Mouse (Mus musculus) embryo, embryonic 11.5 days (tissue): Measurements from ENCODE around the gene Clic3.

Experiments used
- DNase-seq: peaks from one replicate; pipeline ENCODE4 v3.0.0-alpha.2; 2012; ENCODE audit warnings: low read depth, low spot score

Clic3 gene

GRCm38 (mm10) chr2:25480541-25480940 lies 23.9 kb downstream of the Clic3 start:
- no peak for DNase-seq

- DNase-seq = no peak
Measured at GRCm38 (mm10) chr2:25482969-25483368, 26.3 kb downstream of the Clic3 start.

- DNase-seq = no peak
Measured at GRCm38 (mm10) chr2:25484901-25485647, 28.4 kb downstream of the Clic3 start.

GRCm38 (mm10) chr2:25487965-25488670 lies 31.5 kb downstream of the Clic3 start:
- DNase-seq = no peak

GRCm38 (mm10) chr2:25488671-25489068 lies 32.0 kb downstream of the Clic3 start:
- no peak for DNase-seq

GRCm38 (mm10) chr2:25492988-25493387 lies 36.4 kb downstream of the Clic3 start:
- DNase-seq = no peak

GRCm38 (mm10) chr2:25493476-25493961 lies 36.9 kb downstream of the Clic3 start, which contains the start of gene Lcn12:
TSS of gene Lcn12 (minus strand) at chr2:25493911.
- no peak for DNase-seq

GRCm38 (mm10) chr2:25496462-25496861 lies 39.8 kb downstream of the Clic3 start:
- no peak for DNase-seq

- no peak for DNase-seq
Measured at GRCm38 (mm10) chr2:25497846-25498575, 41.4 kb downstream of the Clic3 start.

- DNase-seq = no peak
Measured at GRCm38 (mm10) chr2:25498622-25499478, 42.2 kb downstream of the Clic3 start.

GRCm38 (mm10) chr2:25500071-25500575 lies 43.5 kb downstream of the Clic3 start:
- DNase-seq = no peak

- peak; percentile 94 for DNase-seq
Measured at GRCm38 (mm10) chr2:25500576-25501405, 44.2 kb downstream of the Clic3 start, which contains the start of gene Fbxw5. TSS of gene Fbxw5 (plus strand) at chr2:25500750.

GRCm38 (mm10) chr2:25501593-25502486 lies 45.2 kb downstream of the Clic3 start, which contains the start of gene C8g:
TSS of gene C8g (minus strand) at chr2:25501719.
- no peak for DNase-seq

GRCm38 (mm10) chr2:25502726-25503125 lies 46.1 kb downstream of the Clic3 start:
- no peak for DNase-seq

GRCm38 (mm10) chr2:25504538-25504937 lies 47.9 kb downstream of the Clic3 start:
- DNase-seq = no peak

GRCm38 (mm10) chr2:25505000-25505399 lies 48.4 kb downstream of the Clic3 start:
- no peak for DNase-seq

GRCm38 (mm10) chr2:25505860-25506259 lies 49.2 kb downstream of the Clic3 start:
- no peak for DNase-seq

GRCm38 (mm10) chr2:25506964-25507363 lies 50.3 kb downstream of the Clic3 start:
- DNase-seq = no peak
